Mouse (Mus musculus) forebrain, embryonic 10.5 days (tissue): Measurements from ENCODE around the gene Rtn4rl1. TPM values are rescaled to one million over a fixed set of nuclear protein-coding genes. Genes with fewer than 3 reads are reported as not detected.

Source experiments
- microRNA counts: library from miRNA; unstranded; fragments of <30 nt; microRNA quantifications from one replicate; lab custom pipeline; 2017
- microRNA-seq: library from miRNA; unstranded; fragments of <30 nt; microRNA quantifications from one replicate; pipeline ENCODE4, GENCODE M21; 2017
- polyA plus RNA-seq: library from polyadenylated mRNA; unstranded; fragments of >200 nt; fragmentation: Nextera tagmentation; extraction: Ambion mirVana; gene quantifications from 2 replicates; pipeline ENCODE4 v1.2.1, GENCODE M21; 2016

The Rtn4rl1 gene
- polyA plus RNA-seq, 1 experiment from 2014 or later = 1.1 TPM

MicroRNA genes within 50 kb of the gene (microRNA counts, 519-probe panel; counts per million panel counts)
- microRNA mmu-miR-132 (lab: Ali Mortazavi, UCI) (1,376 counts per million, percentile 66 among the panel's probes with 10 or more counts), microRNA mmu-miR-212 (lab: Ali Mortazavi, UCI) (341 counts per million, percentile 65 among the panel's probes with 10 or more counts)

Small RNAs within 50 kb of the gene (microRNA-seq; reads per million reads assigned to microRNA genes)
- gene Mir132 (95.5 reads per million, percentile 47 among the genes with 10 or more reads in this experiment), gene Mir212 (18.6 reads per million, percentile 30 among the genes with 10 or more reads in this experiment)

Other genes starting within 250 kb of the Rtn4rl1 start
- 0.12 and 0.21 TPM in 2 replicates for gene Hic1, start 24.3 kb upstream of the Rtn4rl1 start, polyA plus RNA-seq
- gene Ovca2, start 14.9 kb upstream of the Rtn4rl1 start, polyA plus RNA-seq = 33.6 and 34.0 TPM in 2 replicates
- gene Dph1, start 2.5 kb upstream of the Rtn4rl1 start, polyA plus RNA-seq = 29.5 TPM in 2 replicates
- gene Rpa1, start 154.5 kb downstream of the Rtn4rl1 start, polyA plus RNA-seq = 194 and 213 TPM in 2 replicates
- gene Smyd4, start 154.7 kb downstream of the Rtn4rl1 start, polyA plus RNA-seq = 18.5 and 20.4 TPM in 2 replicates
- gene Serpinf1, start 228.9 kb downstream of the Rtn4rl1 start, polyA plus RNA-seq = 105 and 108 TPM in 2 replicates
- gene Serpinf2, start 245.8 kb downstream of the Rtn4rl1 start, polyA plus RNA-seq = 0.06 TPM in 1 of 2 replicates, not detected in the other